Mouse (Mus musculus) lung, embryonic 14.5 days (tissue): ENCODE results near the gene Neurod6. TPM values are rescaled to one million over a fixed set of nuclear protein-coding genes. Genes with fewer than 3 reads are reported as not detected.

Experiments
- ATAC-seq: fragments of 200-750 bp; cut with Nextera tagmentation; 2 replicates; pipeline ENCODE4 v1.8.0; 2017; ENCODE audit warnings: mild to moderate bottlenecking, moderate TSS enrichment, moderate library complexity; ENCODE audit not compliant: insufficient read depth
- DNase-seq: peaks from one replicate; pipeline ENCODE4 v3.0.0-alpha.2; 2015
- H3K27ac ChIP-seq: fragments of 300-500 bp; sonication (generic); 2 replicates; pipeline ENCODE4 v1.5.1; 2014; ENCODE audit warnings: low read depth, mild to moderate bottlenecking, moderate library complexity
- H3K27me3 ChIP-seq: fragments of 300-500 bp; sonication (generic); 2 replicates; pipeline ENCODE4 v1.6.1; 2014; ENCODE audit warnings: low read length, control low read depth; ENCODE audit not compliant: insufficient read depth
- H3K36me3 ChIP-seq: fragments of 300-500 bp; sonication (generic); 2 replicates; pipeline ENCODE4 v1.6.1; 2014; ENCODE audit warnings: control low read depth; ENCODE audit not compliant: insufficient read depth
- H3K4me1 ChIP-seq: fragments of 300-500 bp; sonication (generic); 2 replicates; pipeline ENCODE4 v1.6.1; 2014; ENCODE audit warnings: antibody characterized with exemption, control low read depth; ENCODE audit not compliant: insufficient read depth
- H3K4me2 ChIP-seq: fragments of 300-500 bp; sonication (generic); 2 replicates; pipeline ENCODE4 v1.6.1; 2014; ENCODE audit warnings: mild to moderate bottlenecking
- H3K4me3 ChIP-seq: fragments of 300-500 bp; sonication (generic); 2 replicates; pipeline ENCODE4 v1.5.1; 2014; ENCODE audit warnings: low read depth, low read length
- H3K9ac ChIP-seq: fragments of 300-500 bp; sonication (generic); 2 replicates; pipeline ENCODE4 v1.6.1; 2014
- H3K9me3 ChIP-seq: fragments of 300-500 bp; sonication (generic); 2 replicates; pipeline ENCODE4 v1.6.1; 2016; ENCODE audit warnings: low read depth, low read length, control low read depth
- CTCF ChIP-seq: IDR thresholded peaks from 2 replicates; pipeline ENCODE4 v1.5.1; 2016; ENCODE audit warnings: antibody characterized with exemption, low read depth
- WGBS: fragments of 180-500 bp; shearing (Covaris S2); extraction: QIAGEN DNeasy Blood & Tissue Kit; methylation state at CpG from one replicate; pipeline ENCODE4 v1.1.7; 2014; 5-methylcytosine and 5-hydroxymethylcytosine counted together
- polyA plus RNA-seq: library from polyadenylated mRNA; unstranded; fragments of >200 nt; fragmentation: Nextera tagmentation; extraction: Ambion mirVana; gene quantifications from 2 replicates; pipeline ENCODE4 v1.2.1, GENCODE M21; 2014

Gene Neurod6
- polyA plus RNA-seq, 1 experiment from 2014 or later, result not detected

DNA sequence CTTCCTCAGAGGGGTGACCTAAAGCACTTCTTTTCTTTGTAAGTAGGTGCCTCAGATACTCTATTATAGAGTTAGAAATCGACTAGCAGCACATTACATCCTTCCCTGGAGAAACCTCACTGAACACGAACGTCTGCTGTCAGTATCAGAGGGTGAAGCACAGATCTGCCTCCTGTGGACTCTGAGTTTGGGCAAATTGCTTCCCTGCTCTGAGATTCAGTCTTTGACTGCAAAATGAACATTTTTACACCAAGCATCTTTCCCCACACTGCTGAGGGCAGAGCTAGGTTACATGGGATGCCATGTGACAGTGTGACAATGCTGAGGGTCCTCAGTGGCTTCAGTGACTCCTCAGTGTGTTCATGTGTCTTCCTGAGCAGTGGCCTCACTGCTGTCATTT is 13.3 kb downstream of the Neurod6 start:
- no peak overlapping the region for H3K4me2 ChIP-seq
- no peaks in the 10 kb centered on the region for H3K36me3 ChIP-seq
- 69% methylated on average over 3 of the region's 3 CpGs for WGBS
- H3K4me1 ChIP-seq, result no peaks in the 10 kb centered on the region
- H3K4me3 ChIP-seq, result no peak overlapping the region
- H3K27ac ChIP-seq, result no peak overlapping the region
- no peak for TF ChIP-seq CTCF
- no peak for DNase-seq
- no peak overlapping the region for H3K9ac ChIP-seq
- no peak for ATAC-seq
- no peaks in the 10 kb centered on the region for H3K27me3 ChIP-seq
- H3K9me3 ChIP-seq, result no peaks in the 10 kb centered on the region

DNA sequence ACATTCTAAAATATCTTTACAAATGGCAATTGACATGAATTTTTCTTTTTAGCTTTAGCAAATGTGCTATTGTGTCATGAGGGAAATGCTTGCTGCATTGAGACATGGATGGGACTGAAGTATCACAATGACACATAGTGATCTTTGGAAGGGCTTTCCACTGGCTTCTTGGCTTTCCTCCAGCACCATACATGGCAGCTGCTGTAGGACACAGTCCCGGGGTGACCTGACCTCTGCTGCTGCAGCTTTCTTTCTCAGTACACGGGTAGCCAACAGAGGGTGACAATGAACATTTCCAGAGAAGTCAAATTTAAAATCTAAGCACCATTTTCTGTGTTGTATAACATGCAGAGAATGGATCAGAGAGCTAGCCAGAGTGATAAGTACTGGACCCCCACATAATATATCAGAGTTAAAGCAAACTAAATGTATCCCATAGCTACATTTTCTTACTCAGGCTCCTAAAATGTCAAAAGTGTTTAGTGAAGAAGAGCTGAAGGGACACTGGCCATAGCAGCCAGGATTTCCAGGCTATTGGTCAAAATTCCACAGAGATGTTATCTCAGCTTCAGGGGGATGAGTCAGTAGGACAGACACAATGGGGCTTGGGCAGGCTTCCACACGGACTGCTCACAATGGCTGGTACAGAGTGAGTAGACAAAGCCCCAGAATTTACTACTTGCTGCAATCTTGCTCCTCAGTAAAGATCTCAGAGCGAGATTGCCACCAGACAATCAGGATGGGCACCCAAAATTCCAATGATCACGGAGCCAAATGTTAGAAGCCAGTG is 19.7 kb downstream of the Neurod6 start:
- no peak overlapping the region for H3K9ac ChIP-seq
- ATAC-seq, result no peak
- TF ChIP-seq CTCF, result no peak
- no peak overlapping the region for H3K4me2 ChIP-seq
- no peaks in the 10 kb centered on the region for H3K27me3 ChIP-seq
- no peaks in the 10 kb centered on the region for H3K9me3 ChIP-seq
- 51% methylated on average over 5 of the region's 5 CpGs for WGBS
- H3K4me1 ChIP-seq, result no peaks in the 10 kb centered on the region
- no peak overlapping the region for H3K4me3 ChIP-seq
- no peak overlapping the region for H3K27ac ChIP-seq
- DNase-seq, result peak; percentile 37
- H3K36me3 ChIP-seq, result no peaks in the 10 kb centered on the region

DNA sequence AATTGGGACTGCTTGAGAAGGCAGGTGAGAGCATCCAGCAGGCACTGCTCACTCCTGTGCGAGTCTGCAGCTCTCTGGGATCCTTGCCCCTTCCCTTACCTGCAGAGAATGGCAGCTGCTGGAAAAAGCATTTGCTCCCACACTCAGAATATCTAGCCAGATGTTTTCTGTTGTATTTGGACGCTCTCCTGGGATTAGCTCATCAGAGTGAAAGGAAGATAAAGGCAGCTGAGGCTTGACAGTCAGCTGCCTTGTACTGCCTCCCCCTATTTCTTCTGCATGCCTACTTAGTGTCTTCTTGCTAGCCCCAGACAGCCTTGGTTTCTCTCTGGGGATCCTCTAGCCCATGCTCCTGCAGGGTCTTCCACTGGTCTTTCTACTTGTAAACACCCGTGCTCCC is 31.1 kb downstream of the Neurod6 start:
- ATAC-seq (no peak), DNase-seq (no peak)
- TF ChIP-seq CTCF, result no peak
- Histone ChIP-seq H3K9ac (no peak overlapping the region), H3K4me3 (no peak overlapping the region), H3K27ac (no peak overlapping the region), H3K4me2 (no peak overlapping the region), H3K4me1 (no peaks in the 10 kb centered on the region), H3K9me3 (no peaks in the 10 kb centered on the region), H3K27me3 (no peaks in the 10 kb centered on the region), H3K36me3 (no peaks in the 10 kb centered on the region)
- 34% methylated on average over 3 of the region's 3 CpGs for WGBS

DNA sequence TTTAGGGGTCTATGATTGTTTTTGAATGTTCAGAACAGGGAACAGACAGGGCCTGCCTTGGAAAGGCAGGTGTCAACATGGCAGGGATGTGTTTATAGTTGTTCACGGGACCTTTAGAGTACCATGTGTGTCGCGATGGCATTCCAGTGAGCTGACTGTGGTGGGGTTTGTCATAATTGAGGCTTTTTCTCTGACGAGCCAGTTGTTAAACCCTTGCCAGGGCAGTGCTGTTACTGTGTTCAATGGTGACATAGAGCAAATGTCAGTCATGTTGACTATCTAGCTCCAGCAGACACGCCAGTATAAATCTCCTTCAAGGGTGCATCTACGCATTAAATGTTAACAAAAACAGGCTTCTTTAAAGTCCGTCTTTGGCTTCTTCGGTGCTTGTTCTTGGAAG is 31.5 kb downstream of the Neurod6 start:
- no peak overlapping the region for H3K4me3 ChIP-seq
- H3K9me3 ChIP-seq, result no peaks in the 10 kb centered on the region
- no peak for ATAC-seq
- no peak overlapping the region for H3K4me2 ChIP-seq
- no peak overlapping the region for H3K9ac ChIP-seq
- no peak for DNase-seq
- H3K36me3 ChIP-seq, result no peaks in the 10 kb centered on the region
- H3K27me3 ChIP-seq, result no peaks in the 10 kb centered on the region
- WGBS, result 59% methylated on average over 8 of the region's 8 CpGs
- no peak for TF ChIP-seq CTCF
- no peaks in the 10 kb centered on the region for H3K4me1 ChIP-seq
- no peak overlapping the region for H3K27ac ChIP-seq

DNA sequence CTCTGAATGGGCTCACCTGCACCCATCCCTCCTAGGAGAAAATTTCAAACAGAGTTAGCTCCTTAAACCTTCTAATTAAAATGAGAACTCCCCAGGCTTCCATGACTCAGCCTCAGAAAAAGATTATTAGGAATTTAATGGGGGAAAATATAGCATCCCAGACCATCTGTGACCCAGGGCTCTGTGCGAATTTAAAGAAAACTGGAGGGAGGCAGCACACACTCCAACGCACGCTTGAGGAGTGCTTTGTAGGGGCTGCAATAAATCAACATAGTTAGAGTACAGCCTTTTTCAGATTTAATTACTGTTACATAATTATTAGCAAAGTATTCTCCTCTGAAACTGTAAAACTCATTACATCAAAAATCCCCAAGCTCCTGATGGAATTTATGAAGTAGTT is 32.2 kb downstream of the Neurod6 start:
- H3K36me3 ChIP-seq, result no peaks in the 10 kb centered on the region
- H3K4me1 ChIP-seq, result no peaks in the 10 kb centered on the region
- no peak overlapping the region for H3K9ac ChIP-seq
- 58% methylated on average over 3 of the region's 3 CpGs for WGBS
- no peak overlapping the region for H3K27ac ChIP-seq
- H3K4me3 ChIP-seq, result no peak overlapping the region
- H3K4me2 ChIP-seq, result no peak overlapping the region
- H3K9me3 ChIP-seq, result no peaks in the 10 kb centered on the region
- no peak for ATAC-seq
- no peaks in the 10 kb centered on the region for H3K27me3 ChIP-seq
- no peak for DNase-seq
- no peak for TF ChIP-seq CTCF

DNA sequence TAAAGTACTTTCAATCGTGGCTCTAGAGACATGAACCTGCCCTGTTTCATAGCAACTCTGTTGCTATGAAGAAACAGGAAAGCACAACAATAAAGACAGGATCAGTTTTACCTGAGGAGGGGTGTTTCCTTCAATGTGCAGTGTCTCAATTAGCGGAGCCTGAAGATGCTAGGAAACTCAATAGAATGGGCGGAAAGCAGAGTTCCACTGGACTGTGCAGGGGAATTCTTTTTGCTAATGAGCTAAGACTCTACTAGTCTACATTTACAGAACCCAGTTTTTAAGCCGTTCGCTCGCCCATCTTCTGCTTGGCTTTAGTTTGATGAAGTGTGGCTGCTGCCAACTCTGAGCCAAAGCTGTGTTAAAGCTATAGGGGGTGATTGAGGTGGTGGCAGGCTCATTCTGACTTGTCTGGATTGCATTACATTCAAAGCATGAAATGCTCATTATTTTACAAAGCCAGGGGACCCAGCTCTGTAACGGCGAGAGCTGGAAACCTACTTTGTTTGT is 33.2 kb downstream of the Neurod6 start:
- H3K4me3 ChIP-seq, result no peak overlapping the region
- H3K36me3 ChIP-seq, result no peaks in the 10 kb centered on the region
- H3K4me2 ChIP-seq, result no peak overlapping the region
- no peak overlapping the region for H3K9ac ChIP-seq
- no peak overlapping the region for H3K27ac ChIP-seq
- no peaks in the 10 kb centered on the region for H3K4me1 ChIP-seq
- H3K27me3 ChIP-seq, result no peaks in the 10 kb centered on the region
- DNase-seq, result no peak
- TF ChIP-seq CTCF, result no peak
- no peaks in the 10 kb centered on the region for H3K9me3 ChIP-seq
- ATAC-seq, result no peak
- WGBS, result 62% methylated on average over 8 of the region's 8 CpGs

DNA sequence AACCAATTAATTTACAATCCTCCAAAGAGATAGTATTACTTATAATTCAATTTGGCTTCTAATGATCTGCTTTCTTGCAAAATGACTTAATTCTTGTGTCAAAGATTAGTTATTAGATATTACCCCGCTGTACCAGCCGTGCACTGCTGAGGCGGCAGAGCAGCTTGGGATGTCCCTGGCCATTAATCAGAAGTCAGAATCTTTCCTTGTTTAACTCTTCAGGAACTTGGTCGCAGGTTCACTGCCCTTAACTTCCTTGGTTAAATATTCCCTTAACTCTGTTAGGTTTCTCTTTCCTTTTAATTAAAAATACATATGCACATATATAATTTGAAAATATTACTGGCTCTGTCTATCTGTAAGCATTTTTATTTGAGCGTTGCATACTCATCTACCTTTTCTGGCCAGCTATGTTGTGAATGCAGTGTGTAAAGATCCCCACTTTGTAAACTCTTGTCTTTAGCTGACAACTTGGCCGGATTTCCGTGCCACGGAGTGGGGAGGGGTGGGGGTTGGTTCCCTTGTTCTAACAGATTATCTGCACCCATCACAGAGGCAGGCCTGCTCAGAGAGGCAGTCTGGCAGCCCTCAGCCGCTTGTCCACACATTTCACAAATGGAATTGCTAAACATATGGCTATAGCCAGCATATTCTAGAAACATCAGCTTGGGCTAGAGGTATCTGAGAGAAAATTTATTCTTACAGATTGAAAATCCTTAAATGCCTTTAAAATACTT is 34.1 kb downstream of the Neurod6 start:
- Histone ChIP-seq H3K4me2 (no peak overlapping the region), H3K4me1 (no peaks in the 10 kb centered on the region), H3K27me3 (no peaks in the 10 kb centered on the region), H3K9ac (no peak overlapping the region), H3K36me3 (no peaks in the 10 kb centered on the region), H3K27ac (no peak overlapping the region), H3K9me3 (no peaks in the 10 kb centered on the region), H3K4me3 (no peak overlapping the region)
- no peak; the same call in 1 of the 2 replicates for ATAC-seq
- TF ChIP-seq CTCF, result no peak
- 16% methylated on average over 9 of the region's 9 CpGs for WGBS
- peak; percentile 5 for DNase-seq
